Mouse (Mus musculus): Measurements from ENCODE around the gene Ankrd1.

Ankrd1 gene

DNA sequence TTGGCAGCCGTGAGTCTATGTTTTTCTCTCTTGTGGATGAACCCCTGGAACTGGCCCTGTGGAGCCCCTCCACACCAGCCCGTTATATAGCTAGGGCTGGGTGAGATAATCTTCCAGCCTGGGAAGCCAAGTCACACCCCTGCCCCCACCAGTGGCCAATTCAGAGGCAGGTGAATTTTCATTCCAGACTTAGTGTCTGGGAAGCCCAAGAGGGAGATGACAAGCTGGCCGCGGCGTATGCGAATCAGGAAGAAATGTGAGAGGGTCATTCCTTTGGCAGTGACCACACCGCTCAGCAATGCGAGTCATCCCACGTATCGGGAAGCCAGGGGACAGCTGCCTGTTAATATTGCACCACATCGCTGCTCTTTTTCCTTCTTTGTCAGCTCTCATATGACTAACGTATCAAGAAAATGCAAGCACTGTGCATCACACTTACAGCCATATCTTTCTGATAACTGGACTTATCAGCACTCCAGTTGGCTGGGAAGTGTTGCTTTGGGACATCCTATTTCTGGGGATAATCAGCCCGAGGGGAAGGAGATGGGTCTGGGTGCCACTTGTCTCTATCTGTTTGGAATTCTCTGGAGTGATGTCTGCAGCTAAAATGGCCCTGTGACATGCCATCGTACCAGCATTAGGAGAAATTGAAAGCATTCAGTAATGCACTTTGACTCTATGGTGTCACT lies at the start of gene Ankrd1:
Ankrd1 (minus strand) TSS at position 317 of the 689 bp plus-strand sequence.
- DNase-seq (ENCODE audit: low read depth, low spot score), result no peak

GRCm38 (mm10) chr19:36169101-36169500 lies 49.2 kb upstream of the Ankrd1 start:
- no peak for DNase-seq (ENCODE audit: low read depth, low spot score)

GRCm38 (mm10) chr19:36168121-36168520 lies 48.2 kb upstream of the Ankrd1 start:
- DNase-seq (ENCODE audit: low read depth, low spot score), result no peak

DNA sequence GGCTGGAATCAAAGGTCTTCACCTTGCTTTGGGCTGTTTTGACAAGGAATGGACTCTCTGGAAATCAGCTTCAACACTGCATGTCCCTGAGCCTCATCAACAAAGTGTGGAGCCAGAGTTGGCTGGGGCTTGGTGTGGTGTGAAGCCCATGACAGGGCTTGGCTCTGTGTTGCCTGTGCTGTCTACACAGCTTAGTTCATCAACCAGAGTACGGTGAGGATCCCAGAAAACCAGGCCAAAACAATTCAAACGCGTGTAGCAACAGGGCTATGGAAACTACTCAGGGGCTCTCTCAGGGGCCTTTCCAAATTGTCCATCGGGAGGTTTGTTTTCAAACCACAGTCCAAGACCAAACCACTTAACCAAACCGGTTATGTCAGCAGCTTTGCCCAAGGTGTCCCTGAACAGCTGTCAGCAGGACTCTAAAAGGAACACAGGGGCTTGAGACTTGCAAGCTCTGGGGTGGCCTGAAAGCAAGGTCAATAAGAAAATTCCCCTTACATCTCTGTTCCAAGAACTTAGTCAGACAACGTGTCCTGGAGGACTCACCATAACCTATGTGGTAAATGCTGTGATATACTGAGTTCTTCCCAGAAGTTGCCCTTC lies 47.5 kb upstream of the Ankrd1 start:
- DNase-seq (ENCODE audit: low read depth, low spot score), result no peak

DNA sequence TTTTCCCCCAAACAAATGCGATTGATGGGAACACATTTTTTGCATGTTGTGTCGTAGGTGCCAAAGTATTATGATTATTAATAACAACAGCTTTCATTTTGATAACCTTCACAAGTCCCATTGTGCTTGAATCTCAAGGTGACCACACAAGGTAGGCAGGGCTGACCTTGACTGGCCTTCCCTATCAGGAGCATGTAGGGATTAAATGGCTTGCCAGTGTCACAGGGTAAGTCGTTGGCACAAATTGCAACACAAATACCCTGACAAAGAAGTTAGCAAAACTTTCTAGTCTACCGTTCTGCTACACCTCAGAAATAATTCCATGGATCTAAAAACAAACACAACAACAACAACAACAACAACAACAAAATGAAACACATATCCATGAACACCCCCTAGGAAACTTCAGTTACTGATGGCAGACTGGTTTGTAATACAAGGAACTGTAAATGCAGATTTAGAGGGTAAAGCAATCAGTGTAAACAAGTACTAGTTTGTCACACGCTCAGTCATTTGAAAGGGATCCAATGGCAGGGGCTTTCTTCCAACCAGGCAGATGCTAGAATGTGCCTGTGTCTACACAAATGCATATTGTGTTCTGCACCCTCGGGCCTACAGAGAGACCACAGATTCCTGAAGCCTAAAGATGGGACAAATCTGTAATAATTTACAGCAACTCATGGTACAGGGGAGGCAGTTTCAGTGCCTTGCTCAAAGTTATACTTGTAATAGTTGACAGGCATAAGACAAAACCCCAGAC lies 46.7 kb upstream of the Ankrd1 start:
- DNase-seq (ENCODE audit: low read depth, low spot score), result no peak

GRCm38 (mm10) chr19:36165351-36165750 lies 45.5 kb upstream of the Ankrd1 start:
- no peak for DNase-seq (ENCODE audit: low read depth, low spot score)

- no peak for DNase-seq (ENCODE audit: low read depth, low spot score)
These were observed 30.5 kb upstream of the Ankrd1 start for GRCm38 (mm10) chr19:36150241-36151007.

DNA sequence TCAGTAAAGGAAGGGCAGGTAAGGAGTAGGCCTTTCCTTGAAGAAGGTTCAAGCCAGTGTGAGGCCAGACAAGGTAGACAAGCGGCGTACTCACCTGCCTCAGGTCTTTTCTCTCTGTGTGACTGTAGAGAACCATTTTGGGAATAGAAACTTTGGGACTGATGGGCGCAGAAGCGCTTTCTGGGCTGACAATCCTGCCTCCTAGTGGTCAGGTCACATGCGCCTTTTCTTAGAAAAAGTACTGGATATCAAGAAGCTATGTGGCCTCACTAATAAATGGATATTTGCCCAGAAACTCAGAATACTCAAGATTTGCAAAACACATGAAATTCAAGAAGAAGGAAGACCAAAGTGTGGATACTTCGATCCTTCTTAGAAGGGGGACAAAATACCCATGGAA lies 28.7 kb upstream of the Ankrd1 start:
- no peak for DNase-seq (ENCODE audit: low read depth, low spot score)

DNA sequence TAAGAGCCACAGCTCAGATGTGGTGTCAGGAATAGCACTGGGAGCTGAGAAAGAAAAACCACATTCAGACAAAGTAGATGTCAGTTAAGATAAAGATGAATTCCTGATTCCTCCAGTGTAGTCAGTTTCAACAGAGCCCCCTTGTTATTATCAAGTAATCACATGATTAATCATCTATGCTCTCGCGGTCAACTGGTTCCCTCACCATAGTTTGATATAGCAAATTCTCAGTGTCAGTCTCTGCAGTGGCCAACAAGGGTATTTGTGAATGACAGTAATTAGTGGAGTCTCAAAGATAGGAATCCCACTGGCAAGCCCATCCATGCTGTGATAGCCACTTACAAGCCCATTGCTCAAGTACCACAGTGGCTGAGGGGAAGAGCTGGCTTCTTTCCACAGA lies 23.7 kb upstream of the Ankrd1 start:
- DNase-seq (ENCODE audit: low read depth, low spot score), result no peak

- no peak for DNase-seq (ENCODE audit: low read depth, low spot score)
These were observed 13.8 kb upstream of the Ankrd1 start for GRCm38 (mm10) chr19:36133731-36134130.

- DNase-seq (ENCODE audit: low read depth, low spot score), result no peak
These were observed 13.2 kb upstream of the Ankrd1 start for GRCm38 (mm10) chr19:36133064-36133463.

- DNase-seq (ENCODE audit: low read depth, low spot score), result no peak
These were observed 12.1 kb upstream of the Ankrd1 start for GRCm38 (mm10) chr19:36131990-36132389.

- DNase-seq (ENCODE audit: low read depth, low spot score), result no peak
These were observed 10.3 kb upstream of the Ankrd1 start for GRCm38 (mm10) chr19:36130181-36130580.

- DNase-seq (ENCODE audit: low read depth, low spot score), result no peak
These were observed 9.7 kb upstream of the Ankrd1 start for GRCm38 (mm10) chr19:36129643-36130042.

GRCm38 (mm10) chr19:36129213-36129612 lies 9.3 kb upstream of the Ankrd1 start:
- no peak for DNase-seq (ENCODE audit: low read depth, low spot score)

GRCm38 (mm10) chr19:36128440-36128839 lies 8.5 kb upstream of the Ankrd1 start:
- no peak for DNase-seq (ENCODE audit: low read depth, low spot score)

DNA sequence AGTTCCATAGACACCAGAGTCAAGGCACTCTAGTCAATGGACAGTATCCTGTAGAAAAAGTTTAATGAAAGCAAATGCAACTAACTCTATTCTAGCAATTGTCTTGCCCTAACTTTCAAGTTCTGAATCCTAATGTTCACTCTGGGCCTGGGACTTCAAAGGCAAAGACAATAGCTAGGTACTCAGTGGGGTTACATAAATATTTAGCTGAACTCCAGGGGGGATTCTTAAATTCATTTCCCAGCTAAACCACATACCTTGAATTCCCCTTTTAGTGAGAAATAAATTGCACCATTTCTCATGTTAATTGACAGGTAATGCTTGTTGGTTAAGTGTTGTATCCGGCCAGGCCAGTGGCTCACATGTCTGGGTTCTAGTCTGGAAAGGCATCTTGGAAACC lies 4.3 kb upstream of the Ankrd1 start:
- DNase-seq (ENCODE audit: low read depth, low spot score), result no peak

DNA sequence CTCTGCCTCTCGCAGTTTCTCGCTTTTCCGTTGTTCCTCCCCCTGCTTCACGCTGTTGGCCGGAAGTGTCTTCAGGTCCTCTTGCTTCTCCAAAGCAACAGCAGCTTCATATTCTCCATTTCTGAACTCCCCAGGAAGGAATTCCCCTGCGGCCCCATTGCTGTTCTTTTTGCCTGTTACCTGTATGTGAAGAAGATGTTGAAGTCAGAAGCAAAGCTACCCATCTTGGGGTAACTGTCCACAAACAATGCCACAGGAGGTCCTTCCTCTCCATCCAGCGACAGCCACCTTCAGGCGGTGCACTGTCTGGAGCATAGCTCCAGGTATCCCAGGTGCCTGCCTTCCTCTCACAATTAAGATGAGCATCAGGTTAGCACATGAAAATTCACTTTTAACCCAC lies 680 bp downstream of the Ankrd1 start:
- no peak for DNase-seq (ENCODE audit: low read depth, low spot score)

GRCm38 (mm10) chr19:36116185-36116584 lies 3.7 kb downstream of the Ankrd1 start:
- DNase-seq (ENCODE audit: low read depth, low spot score), result no peak

- DNase-seq (ENCODE audit: low read depth, low spot score), result no peak
These were observed 7.9 kb downstream of the Ankrd1 start for GRCm38 (mm10) chr19:36112007-36112406.

GRCm38 (mm10) chr19:36111054-36111895 lies 8.6 kb downstream of the Ankrd1 start:
- DNase-seq (ENCODE audit: low read depth, low spot score), result peak; percentile 46

Measured in CD4-positive helper T cell, adult 2 months (primary cell).